Mouse (Mus musculus) spleen, postnatal 4 days (tissue): Measurements from ENCODE around the gene Gm2001.
A peak's percentile ranks its signal among the peaks of the same experiment; 100 is the strongest.
"Not testable (repeated sequence)": the region's sequence is repeated elsewhere in the genome, so short reads cannot be mapped to it uniquely, and the experiment has no call there.

Experiments
- DNase-seq, 2 experiments: peaks; one replicate each; pipeline ENCODE4 v3.0.0; 2022; ENCODE audit warnings: low spot score in 2 of 2

Gene Gm2001

GRCm38 (mm10) chr12:87842239-87842638 is at the start of gene Gm2001:
Gm2001 (minus strand) TSS chr12:87842339.
- DNase-seq = not testable (repeated sequence)

- not testable (repeated sequence) for DNase-seq
These were observed 31.6 kb upstream of the Gm2001 start, which contains the start of gene Gm2016 for GRCm38 (mm10) chr12:87873772-87874171. Gm2016 (plus strand) TSS chr12:87874072.

GRCm38 (mm10) chr12:87864048-87864447 is 21.9 kb upstream of the Gm2001 start:
- not testable (repeated sequence) for DNase-seq

- DNase-seq = peak in 1 of 2 experiments; percentile 60
These were observed 21.5 kb upstream of the Gm2001 start for GRCm38 (mm10) chr12:87863638-87864037.

GRCm38 (mm10) chr12:87861740-87862692 is 19.9 kb upstream of the Gm2001 start:
- peak; percentile 18 to 69 for DNase-seq

GRCm38 (mm10) chr12:87856067-87856466 is 13.9 kb upstream of the Gm2001 start:
- DNase-seq = not testable (repeated sequence)

- not testable (repeated sequence) for DNase-seq
These were observed 8.5 kb upstream of the Gm2001 start for GRCm38 (mm10) chr12:87850657-87851056.

GRCm38 (mm10) chr12:87816277-87816676 is 25.9 kb downstream of the Gm2001 start, which contains the start of gene BB287469:
BB287469 (plus strand) TSS chr12:87816577.
- not testable (repeated sequence) for DNase-seq

GRCm38 (mm10) chr12:87797971-87798370 is 44.2 kb downstream of the Gm2001 start:
- not testable (repeated sequence) for DNase-seq

GRCm38 (mm10) chr12:87795212-87795611 is 46.9 kb downstream of the Gm2001 start, which contains the start of gene Gm21936:
Gm21936 (plus strand) TSS chr12:87795512.
- not testable (repeated sequence) for DNase-seq
